Mouse (Mus musculus) myocyte (in vitro differentiated cells): ENCODE results near the gene Acox2.

Experiments
- MAX ChIP-seq: IDR thresholded peaks from one replicate; pipeline ENCODE4 v1.6.1; 2011; ENCODE audit warnings: low read depth, mild to moderate bottlenecking, control low read depth
- POLR2A ChIP-seq: IDR thresholded peaks from one replicate; pipeline ENCODE4 v1.6.1; 2011; ENCODE audit warnings: low read depth, mild to moderate bottlenecking, control low read depth, moderate library complexity; ENCODE audit not compliant: insufficient read length
- POLR2AphosphoS2 ChIP-seq: IDR thresholded peaks from one replicate; pipeline ENCODE4 v1.6.1; 2011; ENCODE audit warnings: low read depth, control low read depth; ENCODE audit not compliant: insufficient read length
- TCF12 ChIP-seq: IDR thresholded peaks from one replicate; pipeline ENCODE4 v1.6.1; 2011; ENCODE audit warnings: mild to moderate bottlenecking, control low read depth; ENCODE audit not compliant: poor library complexity, insufficient read depth, severe bottlenecking
- USF1 ChIP-seq: IDR thresholded peaks from one replicate; pipeline ENCODE4 v1.6.1; 2011; ENCODE audit warnings: low read depth, mild to moderate bottlenecking, control low read depth, moderate library complexity

GRCm38 (mm10) chr14:8300281-8300680 lies 41.1 kb upstream of the Acox2 start:
- TF ChIP-seq POLR2A: no peak
- TF ChIP-seq TCF12: no peak
- TF ChIP-seq USF1: no peak
- no peak for TF ChIP-seq MAX
- no peak for TF ChIP-seq POLR2AphosphoS2
